Mouse (Mus musculus) G1E (cell line): ENCODE measurements around the gene Olfr524.

ENCODE experiments used
- CTCF ChIP-seq: IDR thresholded peaks from 2 replicates; pipeline ENCODE4 v1.5.1; 2012; ENCODE audit warnings: low read depth, low read length, inconsistent platforms, mixed read lengths
- GATA1 ChIP-seq: IDR thresholded peaks from 2 replicates; pipeline ENCODE4 v1.6.1; 2012; ENCODE audit warnings: borderline replicate concordance, low read length, inconsistent platforms, mixed read lengths

GRCm38 (mm10) chr7:140188391-140189328 is 17.1 kb downstream of the Olfr524 start:
- TF ChIP-seq GATA1 (no peak), CTCF (peak; percentile 39; the same call in 1 of the 2 replicates)
